In the genomic region with DNA sequence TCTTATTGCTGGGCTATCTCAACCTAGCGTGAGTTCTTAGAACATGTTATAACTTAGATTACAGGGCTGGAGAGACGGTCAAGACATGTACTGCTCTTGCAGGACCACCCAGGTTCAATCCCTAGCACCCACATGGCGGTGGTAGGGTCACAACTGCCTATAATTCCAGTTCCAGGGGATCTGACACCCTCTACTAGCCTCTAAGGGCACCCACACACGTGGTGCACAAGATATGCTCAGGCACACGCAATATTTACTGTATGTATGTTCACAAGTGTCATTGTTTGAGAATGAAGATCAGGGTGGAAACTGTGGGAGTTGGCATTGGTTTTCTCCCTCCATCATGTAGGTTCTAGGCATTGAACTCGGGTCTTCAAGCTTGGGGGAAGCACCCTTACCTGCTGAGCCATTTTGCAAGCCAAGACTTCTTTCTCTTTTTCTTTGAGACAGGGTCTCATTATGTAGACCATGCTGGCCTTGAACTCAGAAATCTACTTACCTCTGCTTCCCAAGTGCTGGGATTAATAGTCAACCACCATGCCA, we compare ENCODE assay signal across 13 mouse cellular contexts. TPM values are rescaled to one million over a fixed set of nuclear protein-coding genes. Genes with fewer than 3 reads are reported as not detected.
DNase-seq lines count a peak whose midpoint lies in the region; ATAC-seq and TF ChIP-seq lines count a peak whose summit lies in the region.
"Had no signal": no experiment of that assay in that cellular context is flagged by ENCODE, and none has a peak within 500 bp of the region (broad histone marks: within the 10 kb centered on the region; RNA-seq: fewer than 3 reads in every experiment).

No protein-coding gene starts in this region.

- H3K27ac ChIP-seq in heart, embryonic 11.5 days (ENCODE audit: low read depth, low read length): no peak overlapping the region
- peak overlapping the region; percentile 95; the same call in 1 of the 2 replicates for H3K27ac ChIP-seq in lung, embryonic 16.5 days (ENCODE audit: low read length)
- no peak overlapping the region; the same call in 1 of the 2 replicates for H3K27ac ChIP-seq in embryonic facial prominence, embryonic 14.5 days (replicated peaks; ENCODE audit: low read depth, low read length)
- H3K27ac ChIP-seq in liver, postnatal 0 days (ENCODE audit: low read depth): peak overlapping the region; percentile 93; the same call in 1 of the 2 replicates

- 88% methylated on average over 6 of the region's 6 CpGs for WGBS in heart, embryonic 11.5 days (ENCODE audit: insufficient replicate concordance)
- 92% methylated on average over 6 of the region's 6 CpGs for WGBS in lung, embryonic 16.5 days
- WGBS in lung, adult 2 months: 89% methylated on average over 6 of the region's 6 CpGs
- 93% methylated on average over 6 of the region's 6 CpGs for WGBS in embryonic facial prominence, embryonic 14.5 days
- WGBS in liver, postnatal 0 days (ENCODE audit: insufficient replicate concordance): 82% methylated on average over 6 of the region's 6 CpGs

- intact Hi-C loops in heart, postnatal 25 days (cut with DNase I): no loop called here

- TF ChIP-seq CTCF in lung, adult 2 months (IDR thresholded peaks at IDR 0.05; ENCODE audit: insufficient read depth, low read length): no peak
- no peak for TF ChIP-seq CTCF in liver, postnatal 0 days (IDR thresholded peaks at IDR 0.05; ENCODE audit: low read depth)

- no peaks in the 10 kb centered on the region for H3K9me3 ChIP-seq in heart, embryonic 11.5 days (replicated peaks; ENCODE audit: control insufficient read depth, low read length)
- no peaks in the 10 kb centered on the region for H3K9me3 ChIP-seq in lung, embryonic 16.5 days (ENCODE audit: control insufficient read depth, low read length)
- no peaks in the 10 kb centered on the region for H3K9me3 ChIP-seq in embryonic facial prominence, embryonic 14.5 days (ENCODE audit: control insufficient read depth, low read length)
- no peaks in the 10 kb centered on the region for H3K9me3 ChIP-seq in liver, postnatal 0 days (ENCODE audit: low read length)
- H3K9me3 ChIP-seq: neural tube, embryonic 12.5 days had no signal

- no peak for DNase-seq in heart, postnatal 25 days (ENCODE audit: low spot score)
- no peak for DNase-seq in lung, adult 2 months
- DNase-seq in embryonic facial prominence, embryonic 14.5 days (ENCODE audit: low spot score): no peak
- no peak for DNase-seq in liver, postnatal 0 days
- DNase-seq in adrenal gland, adult 18-20 months (ENCODE audit: low spot score in 2 of 2): no peak
- no peak for DNase-seq in frontal cortex, postnatal 25 days (ENCODE audit: low spot score in 2 of 2)
- DNase-seq: adrenal gland, adult 2 months; kidney, adult 9 months; thymus, postnatal 36 days had no signal

- ATAC-seq in heart, embryonic 11.5 days (replicated peaks; ENCODE audit: insufficient number of reproducible peaks, low FRiP score, low TSS enrichment): no peak
- ATAC-seq in lung, embryonic 16.5 days (ENCODE audit: low read depth): no peak
- no peak for ATAC-seq in embryonic facial prominence, embryonic 14.5 days (ENCODE audit: low read depth)
- no peak for ATAC-seq in liver, postnatal 0 days

- no peaks in the 10 kb centered on the region for H3K36me3 ChIP-seq in heart, embryonic 11.5 days (ENCODE audit: control insufficient read depth, insufficient read depth, low read length)
- no peaks in the 10 kb centered on the region for H3K36me3 ChIP-seq in lung, embryonic 16.5 days (ENCODE audit: control insufficient read depth, insufficient read depth, low read length)
- H3K36me3 ChIP-seq in embryonic facial prominence, embryonic 14.5 days (ENCODE audit: control insufficient read depth, insufficient read depth, low read length): no peaks in the 10 kb centered on the region
- H3K36me3 ChIP-seq in liver, postnatal 0 days (replicated peaks; ENCODE audit: insufficient read depth, low read length): no peaks in the 10 kb centered on the region
- H3K36me3 ChIP-seq: neural tube, embryonic 12.5 days had no signal

- H3K4me2 ChIP-seq in heart, embryonic 11.5 days: peak overlapping the region; percentile 92
- H3K4me2 ChIP-seq in lung, embryonic 16.5 days (ENCODE audit: low read depth, low read length): peak overlapping the region; percentile 66
- H3K4me2 ChIP-seq in embryonic facial prominence, embryonic 14.5 days (ENCODE audit: low read depth, low read length): peak overlapping the region; percentile 65; the same call in 1 of the 2 replicates
- H3K4me2 ChIP-seq in liver, postnatal 0 days (ENCODE audit: low read depth, low read length): peak overlapping the region; percentile 85

- TF ChIP-seq EP300 in liver, postnatal 0 days (IDR thresholded peaks at IDR 0.05; ENCODE audit: low read depth): no peak

- H3K4me1 ChIP-seq in heart, embryonic 11.5 days (ENCODE audit: control insufficient read depth, insufficient read depth, low read length): peaks cover 9% of the 10 kb centered on the region
- peaks cover 21% of the 10 kb centered on the region for H3K4me1 ChIP-seq in lung, embryonic 16.5 days (replicated peaks; ENCODE audit: control insufficient read depth, insufficient read depth, low read length)
- H3K4me1 ChIP-seq in lung, adult 2 months (ENCODE audit: control insufficient read depth, insufficient read depth, low read length): peaks cover 7% of the 10 kb centered on the region
- peaks cover 22% of the 10 kb centered on the region for H3K4me1 ChIP-seq in embryonic facial prominence, embryonic 14.5 days (ENCODE audit: control insufficient read depth, insufficient read depth, low read length)
- peaks cover 16% of the 10 kb centered on the region for H3K4me1 ChIP-seq in liver, postnatal 0 days (ENCODE audit: insufficient read depth)

- H3K9ac ChIP-seq in heart, embryonic 11.5 days (ENCODE audit: low read depth, low read length): no peak overlapping the region
- H3K9ac ChIP-seq in lung, embryonic 16.5 days (ENCODE audit: low read length): no peak overlapping the region; the same call in 1 of the 2 replicates
- no peak overlapping the region; the same call in 1 of the 2 replicates for H3K9ac ChIP-seq in embryonic facial prominence, embryonic 14.5 days (ENCODE audit: low read depth, low read length)
- no peak overlapping the region for H3K9ac ChIP-seq in liver, postnatal 0 days (replicated peaks)

- no peak for TF ChIP-seq POLR2A in lung, adult 2 months (IDR thresholded peaks at IDR 0.05; ENCODE audit: borderline replicate concordance, extremely low read depth, low read depth, low read length)

- H3K27me3 ChIP-seq in heart, embryonic 11.5 days (ENCODE audit: control insufficient read depth, insufficient read depth, low read length): no peaks in the 10 kb centered on the region
- no peaks in the 10 kb centered on the region for H3K27me3 ChIP-seq in lung, embryonic 16.5 days (ENCODE audit: control insufficient read depth, insufficient read depth, low read depth, low read length)
- H3K27me3 ChIP-seq in embryonic facial prominence, embryonic 14.5 days (replicated peaks; ENCODE audit: control insufficient read depth, insufficient read depth, low read length): no peaks in the 10 kb centered on the region
- H3K27me3 ChIP-seq in liver, postnatal 0 days (ENCODE audit: insufficient read depth, low read length): no peaks in the 10 kb centered on the region
- H3K27me3 ChIP-seq: neural tube, embryonic 12.5 days had no signal

- no peak overlapping the region for H3K4me3 ChIP-seq in heart, embryonic 11.5 days (ENCODE audit: low read depth, low read length)
- no peak overlapping the region; the same call in 1 of the 2 replicates for H3K4me3 ChIP-seq in lung, embryonic 16.5 days (ENCODE audit: low read length)
- no peak overlapping the region for H3K4me3 ChIP-seq in lung, adult 2 months (replicated peaks; ENCODE audit: extremely low read depth, low read depth, low read length)
- 0 out of 2 replicates have a peak overlapping the region, but pooled peaks have one; percentile 95 for H3K4me3 ChIP-seq in embryonic facial prominence, embryonic 14.5 days (ENCODE audit: low read depth, low read length)
- H3K4me3 ChIP-seq in liver, postnatal 0 days (ENCODE audit: low read depth, low read length): peak overlapping the region; percentile 100; the same call in 1 of the 2 replicates

RNA-seq across cellular contexts. Expression of a gene that starts 1.2 kb away (rescaled TPM):
- polyA plus RNA-seq in heart, embryonic 11.5 days (2014; fragmentation: Nextera tagmentation; extraction: Ambion mirVana): 18.5 and 19.3 TPM in 2 replicates
- 10 to 100 TPM in 1 of 2 experiments, 1 to 10 TPM in 1; 10.0 to 10.1 TPM for total RNA-seq in heart, postnatal 25 days (2021)
- polyA plus RNA-seq in lung, embryonic 16.5 days (2015; fragmentation: Nextera tagmentation; extraction: Ambion mirVana): 19.3 and 21.1 TPM in 2 replicates
- polyA plus RNA-seq in lung, adult 2 months (2012; rRNA removed): 13.8 and 14.2 TPM in 2 replicates
- 22.7 and 24.9 TPM in 2 replicates for polyA plus RNA-seq in embryonic facial prominence, embryonic 14.5 days (2014; fragmentation: Nextera tagmentation; extraction: Ambion mirVana)
- polyA plus RNA-seq in liver, postnatal 0 days (2015; fragmentation: Nextera tagmentation; extraction: Ambion mirVana): 11.2 and 11.7 TPM in 2 replicates
- 10 to 100 TPM; 21.1 to 23.1 TPM for total RNA-seq in adrenal gland, adult 18-20 months (2021)

RNA-seq across cellular contexts. Expression of a gene that starts 7.0 kb away (rescaled TPM):
- polyA plus RNA-seq in heart, embryonic 11.5 days (2014; fragmentation: Nextera tagmentation; extraction: Ambion mirVana): 23.6 and 25.7 TPM in 2 replicates
- total RNA-seq in heart, postnatal 25 days (2021): 10 to 100 TPM; 85.1 to 96.1 TPM
- 42.4 and 44.6 TPM in 2 replicates for polyA plus RNA-seq in lung, embryonic 16.5 days (2015; fragmentation: Nextera tagmentation; extraction: Ambion mirVana)
- 50.5 and 56.4 TPM in 2 replicates for polyA plus RNA-seq in lung, adult 2 months (2012; rRNA removed)
- 38.7 and 40.2 TPM in 2 replicates for polyA plus RNA-seq in embryonic facial prominence, embryonic 14.5 days (2014; fragmentation: Nextera tagmentation; extraction: Ambion mirVana)
- 16.8 and 17.7 TPM in 2 replicates for polyA plus RNA-seq in liver, postnatal 0 days (2015; fragmentation: Nextera tagmentation; extraction: Ambion mirVana)
- 100 to 1,000 TPM; 109 to 127 TPM for total RNA-seq in adrenal gland, adult 18-20 months (2021)

RNA-seq across cellular contexts. Expression of a gene that starts 58.4 kb away (rescaled TPM):
- polyA plus RNA-seq in heart, embryonic 11.5 days (2014; fragmentation: Nextera tagmentation; extraction: Ambion mirVana): 0.64 TPM in 1 of 2 replicates, not detected in the other
- total RNA-seq in heart, postnatal 25 days (2021): not detected
- polyA plus RNA-seq in lung, embryonic 16.5 days (2015; fragmentation: Nextera tagmentation; extraction: Ambion mirVana): 0.14 and 0.51 TPM in 2 replicates
- polyA plus RNA-seq in lung, adult 2 months (2012; rRNA removed): not detected in 2 replicates
- 0.33 TPM in 1 of 2 replicates, not detected in the other for polyA plus RNA-seq in embryonic facial prominence, embryonic 14.5 days (2014; fragmentation: Nextera tagmentation; extraction: Ambion mirVana)
- polyA plus RNA-seq in liver, postnatal 0 days (2015; fragmentation: Nextera tagmentation; extraction: Ambion mirVana): not detected in 2 replicates
- total RNA-seq in adrenal gland, adult 18-20 months (2021): not detected
- total RNA-seq: adrenal gland, adult 2 months had no signal
- polyA plus RNA-seq: adrenal gland, adult 2 months; small intestine, adult 2 months had no signal

Comparison
In these comparisons a context has a peak if more than half of its experiments do, and no peak if none do; other contexts are left out.
1. H3K27ac ChIP-seq: peak in lung, embryonic 16.5 days (single experiment) and liver, postnatal 0 days (single experiment); none in heart, embryonic 11.5 days (single experiment) and embryonic facial prominence, embryonic 14.5 days (single experiment).
2. H3K4me3 ChIP-seq: peak in embryonic facial prominence, embryonic 14.5 days (single experiment) and liver, postnatal 0 days (single experiment); none in heart, embryonic 11.5 days (single experiment), lung, embryonic 16.5 days (single experiment) and lung, adult 2 months (single experiment).
3. Peak in every context shown above with its lines, with median percentiles within 50 percentile points of each other: H3K4me2 ChIP-seq.